Mouse (Mus musculus) left cerebral cortex, postnatal 25 days (tissue): Measurements from ENCODE around the gene Pitpnb. TPM values are rescaled to one million over a fixed set of nuclear protein-coding genes. Genes with fewer than 3 reads are reported as not detected.
A peak's percentile ranks its signal among the peaks of the same experiment; 100 is the strongest.

ENCODE experiments used
- DNase-seq, 2 experiments: peaks; one replicate each; pipeline ENCODE4 v3.0.0; 2022; ENCODE audit warnings: low spot score in 2 of 2, mixed read lengths in 1 of 2
- intact Hi-C: fragments of 180-260 bp; cut with DNase I; formaldehyde crosslinking; loops from one replicate; pipeline ENCODE4 v1.15.1; 2025
- total RNA-seq, 2 experiments: library from RNA; stranded (reverse); gene quantifications; 2 replicates each; pipeline ENCODE4 v1.2.3; 2021

Gene Pitpnb
- 10 to 100 TPM; 80.1 to 83.0 TPM for total RNA-seq

DNA sequence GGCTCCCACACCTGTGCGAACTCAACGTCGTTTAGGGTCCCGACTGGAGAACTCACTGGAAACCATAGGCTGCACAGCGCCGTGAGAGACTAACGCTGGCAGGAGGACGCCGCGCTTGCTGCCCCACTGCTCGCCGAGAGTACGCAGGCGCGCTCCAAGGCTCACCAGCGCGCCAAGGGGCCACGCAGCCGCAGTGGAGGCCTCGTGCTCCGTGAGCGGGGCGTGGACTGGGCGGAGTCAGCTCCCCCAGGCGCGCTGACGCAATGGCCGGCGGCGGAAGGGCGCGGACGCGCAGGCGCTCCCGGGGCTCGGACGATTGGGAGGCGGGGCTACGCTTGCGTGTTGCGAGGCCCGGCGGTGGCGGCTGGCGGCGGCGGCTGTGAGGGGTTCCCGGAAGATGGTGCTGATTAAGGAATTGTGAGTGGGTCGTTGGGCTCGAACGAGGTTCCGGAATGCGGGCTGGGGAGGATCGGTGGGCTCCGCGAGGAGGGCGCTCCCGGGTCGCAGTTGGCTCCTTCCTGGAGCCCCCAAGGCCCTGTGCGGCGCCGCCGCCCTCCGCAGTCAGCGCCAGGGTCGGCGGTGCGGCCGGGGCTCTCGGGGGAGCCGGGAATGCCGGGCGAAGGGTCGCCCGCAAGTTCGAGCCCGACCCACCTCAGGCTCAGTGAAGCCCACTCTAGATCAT lies at the start of gene Pitpnb:
Gene Pitpnb (plus strand): TSS at position 347 of the 682 bp plus-strand sequence.
- DNase-seq: peak; percentile 99
- intact Hi-C loops: loop anchor here (2.0 to 10.0 kb wide), 2 partner anchors 58 to 496 kb away; partner anchors contain the start of genes Chek2 and Hscb

DNA sequence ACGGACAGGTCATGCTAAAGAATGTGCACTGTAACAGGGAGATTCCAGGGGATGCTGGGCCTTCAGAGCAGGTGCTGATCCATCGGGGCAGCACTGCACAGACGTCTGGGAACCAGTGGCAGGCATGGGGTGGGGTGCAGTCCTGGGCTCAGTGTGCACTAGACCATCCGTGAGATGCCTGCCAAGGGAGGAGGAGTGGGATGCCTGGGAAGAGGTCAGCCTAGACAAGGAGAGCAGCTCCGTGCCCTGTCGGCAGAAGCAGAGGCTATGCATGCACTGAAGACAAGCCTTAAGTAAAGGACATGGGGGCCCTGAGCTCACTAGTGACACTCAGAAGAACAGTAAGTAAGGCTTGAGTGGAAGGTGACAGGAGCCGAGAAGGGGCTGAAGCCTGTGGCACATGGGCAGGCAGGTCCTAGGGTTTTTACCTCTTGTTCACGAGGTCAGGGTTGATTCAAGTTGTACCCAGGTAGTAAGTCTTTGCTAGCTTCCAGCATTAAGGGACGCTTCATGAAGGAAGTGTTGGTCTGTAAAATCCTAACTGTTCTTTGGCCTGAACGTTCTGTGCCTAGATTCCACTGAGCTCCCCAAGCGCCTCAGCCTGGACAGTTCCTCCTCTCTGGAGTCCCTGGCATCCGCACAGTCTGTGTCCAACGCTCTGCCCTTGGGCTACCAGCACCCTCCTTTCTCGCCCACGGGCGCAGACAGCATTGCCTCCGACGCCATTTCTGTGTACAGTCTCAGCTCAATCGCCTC lies 46.0 kb upstream of the Pitpnb start:
- intact Hi-C loops: no loop called here
- DNase-seq: no peak

DNA sequence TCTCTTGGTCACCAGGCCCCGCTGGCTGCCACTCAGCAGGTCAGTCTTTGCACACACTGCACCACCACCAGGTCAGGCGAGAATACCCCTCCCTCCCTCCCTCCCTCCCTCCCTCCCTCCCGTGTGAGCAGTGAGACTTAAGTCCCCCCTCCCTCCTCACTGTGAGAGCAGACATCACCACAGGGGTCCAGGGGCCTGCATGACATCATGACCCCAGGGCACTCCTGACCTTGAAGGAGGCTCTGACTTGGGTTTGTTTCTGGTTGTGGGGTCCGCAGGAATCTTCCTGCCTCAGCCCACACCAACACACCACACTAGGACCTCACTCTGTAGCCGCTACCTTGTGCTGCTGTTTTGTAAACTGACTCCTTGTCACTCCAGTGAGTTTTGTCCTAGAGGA lies 43.0 kb upstream of the Pitpnb start:
- DNase-seq: no peak
- intact Hi-C loops: no loop called here

DNA sequence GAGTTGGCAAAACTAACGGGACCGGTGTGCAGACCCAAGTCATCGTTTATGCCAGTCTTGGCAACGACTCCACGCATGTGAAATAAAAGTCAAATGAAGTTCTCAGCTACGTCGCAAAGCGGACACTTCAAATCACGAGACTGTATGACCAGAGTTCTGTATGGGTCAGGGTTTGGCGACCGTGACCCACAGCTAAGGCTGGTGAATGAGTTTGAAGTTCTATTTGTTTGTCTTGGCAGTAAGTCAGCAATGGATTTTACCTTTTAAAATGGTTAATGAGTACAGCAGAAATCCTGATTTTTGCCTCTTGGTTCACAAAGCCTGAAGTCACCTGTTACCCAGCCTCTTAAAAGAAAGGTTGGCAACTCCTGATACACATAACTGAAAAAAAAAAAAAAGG lies 42.1 kb upstream of the Pitpnb start:
- intact Hi-C loops: no loop called here
- no peak for DNase-seq

DNA sequence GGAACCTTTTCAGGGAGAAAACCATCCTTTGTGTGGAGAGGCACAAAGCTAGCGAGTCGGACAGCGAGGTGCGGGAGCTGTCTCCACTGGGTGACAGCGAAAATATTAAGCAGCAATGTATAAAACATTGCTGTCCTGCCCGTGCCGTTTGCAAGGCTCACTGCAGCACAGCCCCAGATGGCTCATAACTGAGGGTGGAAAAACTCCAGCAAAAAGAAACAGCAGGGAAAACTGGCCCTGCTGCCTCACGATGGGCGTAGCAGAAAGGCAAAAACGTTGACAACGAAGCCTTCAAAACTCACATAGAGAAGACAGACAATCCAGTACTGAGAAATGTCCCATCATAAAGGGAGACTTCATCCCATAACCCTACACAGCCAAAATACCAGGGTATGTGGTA lies 40.5 kb upstream of the Pitpnb start:
- intact Hi-C loops: no loop called here
- peak in 1 of 2 experiments; percentile 69 for DNase-seq

DNA sequence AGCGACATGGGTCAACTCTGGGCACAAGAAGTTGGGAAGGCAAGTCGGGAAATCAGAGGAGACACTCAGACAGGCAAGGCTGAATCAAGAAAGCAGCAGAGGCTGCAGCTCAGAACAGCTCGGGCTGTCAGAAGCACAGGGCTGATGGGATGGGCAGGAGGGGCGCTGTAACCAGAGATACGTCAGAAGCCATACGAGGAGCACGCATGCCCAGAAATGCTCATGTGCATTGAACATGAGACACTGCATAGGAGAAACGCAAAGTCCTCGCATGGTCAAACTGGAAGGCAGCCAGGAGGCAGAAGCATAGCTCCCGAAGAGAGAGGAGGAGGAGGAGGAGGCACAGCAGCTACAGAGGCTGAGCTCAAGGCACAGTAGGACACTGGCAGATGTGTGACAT lies 38.9 kb upstream of the Pitpnb start:
- intact Hi-C loops: no loop called here
- peak; percentile 55 to 90 for DNase-seq

DNA sequence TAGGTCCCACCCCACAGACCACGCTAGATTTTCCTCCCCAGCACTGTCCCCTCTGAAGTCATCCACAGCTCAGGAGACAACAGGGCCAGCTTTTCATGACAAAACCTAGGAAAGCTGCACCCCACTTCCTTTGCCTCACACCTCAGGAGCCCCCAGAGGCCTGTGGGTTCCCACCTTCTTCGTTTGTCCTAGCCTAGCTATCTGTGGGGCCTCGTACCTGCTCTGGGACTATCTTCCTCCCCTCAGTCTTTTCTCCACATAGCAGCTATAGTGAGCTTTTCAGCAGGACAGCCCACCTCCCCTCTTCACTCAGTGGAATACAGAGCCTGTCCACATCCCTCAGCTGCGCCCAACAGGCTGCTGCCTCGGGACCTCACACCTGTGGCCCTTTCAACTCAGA lies 32.8 kb upstream of the Pitpnb start:
- DNase-seq: no peak
- intact Hi-C loops: no loop called here

DNA sequence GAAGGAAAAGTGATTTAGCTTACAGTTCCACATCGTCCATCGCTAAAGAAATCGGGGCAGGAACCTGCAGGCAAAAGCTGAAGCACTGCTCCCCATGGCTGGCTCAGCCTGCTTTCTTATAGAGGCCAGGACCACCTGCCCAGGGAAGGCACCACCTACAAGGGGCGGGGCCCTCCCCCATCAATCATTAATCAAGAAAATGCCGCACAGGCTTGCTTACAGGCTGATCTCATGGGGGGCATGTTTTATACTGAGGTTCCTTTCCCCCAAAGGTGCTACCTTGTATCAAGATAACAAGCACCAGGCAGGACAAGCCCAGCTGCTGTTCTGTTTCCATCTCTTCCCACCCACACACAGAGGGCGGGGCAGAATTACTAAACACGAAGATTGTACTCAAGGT lies 31.9 kb upstream of the Pitpnb start:
- DNase-seq: no peak
- intact Hi-C loops: no loop called here

DNA sequence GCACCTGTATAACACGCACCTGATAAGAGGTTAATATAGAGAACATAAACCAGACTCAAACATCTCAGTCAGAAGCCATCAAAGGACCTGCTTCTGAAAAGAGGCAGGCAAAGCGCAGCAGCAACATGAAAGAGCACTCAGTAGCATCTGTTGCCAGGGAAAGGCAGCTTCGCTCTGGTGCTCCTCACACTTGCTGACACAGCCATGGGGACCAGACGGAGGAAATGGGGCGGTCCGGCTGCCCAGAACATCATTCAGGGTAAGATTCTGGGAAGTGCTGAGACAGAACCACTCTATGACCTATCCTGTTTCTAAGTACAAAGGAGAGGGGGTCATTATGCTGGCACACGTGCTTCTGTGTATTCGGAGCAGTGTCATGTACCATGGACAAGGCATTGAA lies 29.8 kb upstream of the Pitpnb start:
- intact Hi-C loops: no loop called here
- DNase-seq: no peak

DNA sequence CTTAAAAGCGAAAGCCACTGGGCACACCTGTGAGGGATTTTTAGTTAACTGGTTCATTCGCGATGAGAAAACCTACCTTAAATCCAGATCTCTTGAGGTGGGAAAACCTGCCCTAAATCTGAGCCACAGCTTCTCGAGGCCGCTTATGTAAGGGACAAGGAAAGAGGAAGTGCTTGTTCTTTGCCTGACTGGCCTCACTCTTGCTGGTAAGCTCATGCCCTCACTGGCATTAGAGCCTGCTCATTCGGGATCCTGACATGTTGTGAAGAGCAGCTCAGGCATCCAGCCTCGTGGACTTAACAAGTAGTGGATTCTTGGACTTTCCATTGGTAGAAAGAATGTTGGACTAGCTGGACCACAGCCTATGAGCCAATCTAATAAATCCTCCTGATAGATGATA lies 28.8 kb upstream of the Pitpnb start:
- intact Hi-C loops: no loop called here
- no peak for DNase-seq

DNA sequence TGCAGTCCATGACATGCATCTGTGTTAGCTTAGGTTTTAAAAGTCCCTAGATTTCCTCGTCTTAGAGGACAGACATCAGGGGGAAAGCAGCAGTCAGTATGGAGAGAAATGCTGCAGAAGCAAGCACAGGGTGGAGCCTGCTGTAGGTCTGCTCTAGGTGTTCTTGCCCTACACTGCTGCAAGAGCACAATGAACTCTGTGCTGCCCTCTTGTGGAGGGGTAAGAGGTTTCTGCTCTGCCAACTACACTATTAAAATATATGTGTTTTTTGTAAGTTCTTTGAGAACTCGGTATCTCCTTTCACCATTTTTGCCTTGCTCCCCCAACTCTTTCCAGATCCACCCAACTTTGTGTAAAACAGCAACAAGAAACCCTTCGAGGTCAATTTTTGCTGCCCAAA lies 25.8 kb upstream of the Pitpnb start:
- no peak for DNase-seq
- intact Hi-C loops: no loop called here

DNA sequence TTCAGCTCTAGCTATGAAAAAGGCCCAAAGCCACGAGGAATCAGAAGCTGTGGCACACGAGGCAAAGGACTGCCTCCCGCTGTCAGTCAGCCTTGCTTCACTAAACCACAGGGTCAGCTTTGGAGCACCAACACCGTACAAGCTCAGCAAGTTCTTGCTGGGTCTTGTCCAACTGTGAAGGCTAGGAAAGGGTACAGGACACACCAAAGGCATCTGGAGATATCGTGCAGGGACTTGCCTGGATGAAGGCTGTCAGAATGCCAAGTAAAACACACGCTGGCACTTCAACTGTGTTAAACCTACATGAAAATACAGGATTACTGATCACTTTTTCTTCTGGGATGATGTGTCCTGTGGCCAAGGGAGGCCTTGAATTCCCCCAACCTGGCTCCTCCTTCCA lies 20.4 kb upstream of the Pitpnb start:
- no peak for DNase-seq
- intact Hi-C loops: no loop called here

DNA sequence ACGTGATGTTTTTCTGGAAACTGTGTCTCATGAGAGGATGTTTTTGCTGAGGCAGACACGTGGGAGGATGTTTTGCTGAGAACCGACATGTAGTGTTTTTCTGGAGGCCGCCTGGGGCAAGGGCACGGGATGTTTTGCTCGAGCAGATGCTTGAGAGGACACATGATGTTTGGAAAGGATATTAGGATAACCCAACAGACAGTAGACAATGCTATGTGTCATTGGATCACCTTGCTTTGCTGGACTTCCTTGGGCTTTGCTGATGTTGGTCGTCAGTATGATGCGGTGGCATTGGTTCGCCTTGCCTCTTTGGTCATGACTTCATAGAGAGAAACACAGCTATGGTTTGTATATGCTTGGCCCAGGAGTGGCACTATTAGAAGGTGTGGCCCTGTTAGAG lies 16.7 kb upstream of the Pitpnb start:
- no peak for DNase-seq
- intact Hi-C loops: no loop called here

DNA sequence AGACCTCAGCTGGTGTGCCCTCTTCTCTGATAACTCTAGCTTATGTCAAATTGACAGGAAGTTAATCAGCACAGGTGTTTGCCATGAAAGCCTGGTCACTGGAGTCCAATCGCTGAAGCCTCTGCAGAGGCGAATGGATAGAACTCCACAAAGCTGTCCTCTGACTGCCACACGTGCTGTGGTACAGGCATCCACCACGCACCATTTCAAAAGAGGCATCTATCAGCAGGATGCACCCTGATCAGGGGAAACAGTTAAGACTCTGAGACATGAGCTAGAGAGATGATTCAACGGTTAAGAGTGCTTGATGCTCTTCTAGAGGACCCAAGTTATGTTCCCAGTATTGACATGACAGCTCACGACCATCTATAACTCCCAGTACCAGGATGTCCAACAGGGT lies 15.5 kb upstream of the Pitpnb start:
- no peak for DNase-seq
- intact Hi-C loops: no loop called here

DNA sequence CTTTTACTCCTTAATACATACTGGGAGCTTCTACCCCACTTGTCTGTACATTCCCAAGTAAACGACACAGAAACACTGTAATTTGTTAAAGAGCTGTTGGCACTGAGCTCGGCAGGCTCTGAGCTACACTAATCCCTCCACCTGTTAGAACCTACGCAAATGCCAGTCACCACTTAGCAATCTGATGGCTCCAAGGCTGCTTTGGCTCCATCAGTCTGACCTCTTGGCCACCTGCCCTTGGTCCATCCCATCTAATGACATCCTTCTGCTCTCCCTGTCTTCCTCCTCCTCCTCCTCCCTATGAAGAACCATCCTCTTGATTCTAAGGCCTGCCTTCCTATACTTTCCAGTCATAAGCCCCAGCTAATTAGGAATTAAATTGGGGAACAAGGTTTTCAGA lies 13.0 kb upstream of the Pitpnb start:
- DNase-seq: no peak
- intact Hi-C loops: no loop called here

DNA sequence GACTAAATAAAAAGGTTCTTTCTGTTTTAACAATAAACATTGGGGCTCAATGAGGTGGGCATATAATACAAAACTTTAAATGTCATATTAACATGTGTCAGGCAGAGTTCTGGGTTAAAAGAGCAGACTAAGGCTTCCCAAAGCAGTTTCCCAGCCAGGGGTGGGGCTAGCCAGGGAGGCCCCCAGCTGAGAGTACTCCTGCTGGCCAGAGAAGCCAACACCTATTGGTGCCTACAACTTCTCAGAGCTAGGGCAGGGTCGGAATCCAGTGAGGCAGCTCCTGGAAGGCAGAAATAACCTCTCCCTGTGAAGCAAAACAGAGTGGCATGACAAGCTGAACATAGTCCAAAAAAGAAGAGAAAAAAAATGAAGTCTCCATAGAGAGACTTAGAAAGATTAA lies 11.6 kb upstream of the Pitpnb start:
- intact Hi-C loops: no loop called here
- DNase-seq: no peak

DNA sequence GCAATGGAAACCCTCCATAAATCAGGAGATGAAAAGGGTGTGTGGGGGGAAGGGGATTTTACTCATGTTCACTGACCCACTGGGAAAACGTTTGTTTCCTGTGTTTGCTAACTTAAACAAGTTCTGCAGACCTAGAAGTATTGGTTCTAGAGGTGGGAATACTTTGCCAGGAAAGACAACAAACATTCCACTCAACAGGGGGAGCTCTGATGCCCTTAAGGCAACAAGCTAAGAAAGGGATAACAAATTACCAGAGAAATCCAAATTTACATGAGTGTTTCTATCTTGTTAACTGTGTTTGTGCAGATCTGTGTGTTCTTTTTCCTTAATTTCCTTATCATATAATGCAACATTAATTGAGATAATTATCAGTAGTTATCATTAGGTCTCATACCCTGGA lies 4.8 kb upstream of the Pitpnb start:
- no peak for DNase-seq
- intact Hi-C loops: no loop called here

DNA sequence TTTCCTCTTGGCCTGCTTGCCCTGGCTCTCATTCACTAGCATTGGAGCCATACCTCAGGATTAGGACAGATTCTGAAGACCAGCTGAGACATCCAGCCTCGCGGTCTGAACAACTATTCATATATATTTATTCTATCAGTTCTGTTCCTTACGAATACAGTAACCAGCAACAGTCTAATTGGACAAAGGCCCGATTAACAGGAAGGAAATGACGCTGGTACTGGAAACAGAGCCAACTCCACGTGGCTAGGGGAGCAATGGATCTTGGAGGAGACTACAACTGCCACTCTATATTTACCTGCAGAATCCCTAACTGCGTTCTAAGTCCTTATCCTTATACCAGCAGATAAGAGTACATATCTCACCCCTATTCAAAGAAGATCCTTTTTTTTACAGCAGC lies 3.1 kb upstream of the Pitpnb start:
- DNase-seq: no peak
- intact Hi-C loops: no loop called here

DNA sequence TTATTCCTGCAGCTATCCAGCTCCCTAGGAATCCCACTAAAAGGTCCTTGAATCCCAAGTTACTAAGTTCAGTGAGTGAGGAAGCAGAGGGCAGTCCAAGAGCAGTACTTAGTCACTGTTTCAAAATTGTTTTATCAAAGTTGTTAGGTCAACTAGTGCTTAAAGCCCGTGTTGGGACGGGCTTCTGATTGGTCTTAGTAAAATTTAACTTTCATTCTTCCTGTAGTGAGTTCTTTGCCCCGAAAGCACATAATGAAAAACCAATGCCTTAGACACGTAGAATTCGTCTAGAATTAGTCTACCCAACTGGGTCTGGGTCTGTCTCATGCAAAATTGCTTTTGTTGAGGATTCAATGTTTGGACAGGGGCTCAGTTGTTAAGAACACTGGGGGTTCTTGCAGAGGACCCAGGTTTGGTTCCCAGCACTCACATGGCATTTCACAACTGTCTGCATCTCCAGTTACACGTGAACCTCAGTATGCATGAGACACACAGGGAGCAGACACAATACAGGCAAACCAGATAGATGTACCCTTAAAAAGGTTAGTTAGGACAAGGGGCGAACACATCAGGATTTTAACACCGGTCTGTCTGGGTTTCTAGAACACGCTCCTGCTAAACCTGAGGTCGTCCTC lies 664 bp upstream of the Pitpnb start:
- DNase-seq: no peak
- intact Hi-C loops: loop anchor here (2.0 to 10.0 kb wide), 2 partner anchors 57 to 495 kb away; partner anchors contain the start of genes Chek2 and Hscb

DNA sequence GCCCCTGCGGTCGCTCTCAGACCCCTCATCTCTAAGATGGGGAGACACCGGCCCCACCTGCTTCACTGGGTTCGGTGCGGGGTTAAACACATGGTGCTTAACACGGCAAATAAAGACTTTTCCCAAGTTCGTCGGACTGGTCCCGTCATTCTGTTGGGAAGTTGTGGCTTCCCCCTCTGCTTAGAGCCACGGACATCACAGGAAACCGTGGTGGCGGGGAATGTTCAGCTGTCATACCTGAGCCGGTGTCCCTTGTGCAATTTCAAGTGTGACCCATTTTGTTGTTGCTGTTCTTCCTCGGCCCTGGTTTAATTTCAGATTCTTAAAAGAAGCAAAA lies 504 bp downstream of the Pitpnb start:
- intact Hi-C loops: loop anchor here (2.0 to 10.0 kb wide), 2 partner anchors 58 to 496 kb away; partner anchors contain the start of genes Chek2 and Hscb
- DNase-seq: no peak
